Mouse (Mus musculus): ENCODE data around the gene Entpd2.

Entpd2 gene

GRCm38 (mm10) chr2:25394281-25395221, 1.1 kb upstream of the Entpd2 start:
- DNase-seq (ENCODE audit: low read depth), result no peak

- no peak for DNase-seq (ENCODE audit: low read depth)
These were observed 916 bp downstream of the Entpd2 start for GRCm38 (mm10) chr2:25396597-25396983.

GRCm38 (mm10) chr2:25397010-25397409, 1.3 kb downstream of the Entpd2 start:
- DNase-seq (ENCODE audit: low read depth), result no peak

DNA sequence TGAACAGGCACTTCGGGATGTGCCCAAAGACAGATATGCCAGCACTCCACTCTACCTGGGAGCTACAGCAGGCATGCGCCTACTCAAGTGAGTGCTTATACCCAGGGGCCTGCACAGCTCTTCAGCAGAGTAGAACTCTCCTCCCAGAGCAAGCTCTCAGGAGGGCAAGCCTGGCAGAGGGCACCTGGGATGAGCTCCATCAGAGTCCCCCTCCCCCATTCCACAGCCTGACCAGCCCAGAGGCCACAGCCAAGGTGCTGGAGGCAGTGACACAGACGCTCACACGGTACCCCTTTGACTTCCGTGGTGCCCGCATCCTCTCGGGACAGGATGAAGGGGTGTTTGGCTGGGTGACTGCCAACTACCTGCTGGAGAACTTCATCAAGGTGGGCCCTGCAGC, 2.4 kb downstream of the Entpd2 start:
- no peak for DNase-seq (ENCODE audit: low read depth)

GRCm38 (mm10) chr2:25399051-25399450, 3.4 kb downstream of the Entpd2 start, which contains the start of gene Npdc1:
TSS of gene Npdc1 (plus strand) at chr2:25399351.
- DNase-seq (ENCODE audit: low read depth), result no peak

- no peak for DNase-seq (ENCODE audit: low read depth)
These were observed 4.6 kb downstream of the Entpd2 start for GRCm38 (mm10) chr2:25400291-25400690.

DNA sequence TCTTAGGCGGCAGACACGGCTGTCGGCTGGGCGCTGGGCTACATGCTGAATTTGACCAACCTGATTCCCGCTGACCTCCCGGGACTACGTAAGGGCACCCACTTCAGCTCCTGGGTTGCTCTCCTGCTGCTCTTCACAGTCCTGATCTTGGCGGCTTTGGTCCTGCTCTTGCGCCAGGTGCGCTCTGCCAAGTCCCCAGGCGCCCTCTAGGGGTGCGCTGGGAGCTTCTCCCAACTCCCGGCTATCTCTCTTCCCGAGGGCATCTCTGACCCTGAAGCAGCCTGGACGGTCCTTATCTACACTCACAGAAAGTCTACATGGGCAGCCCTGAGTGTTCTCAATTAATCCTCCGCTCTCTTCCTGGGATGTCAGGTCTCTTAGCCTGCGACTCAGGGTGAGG, 5.1 kb downstream of the Entpd2 start:
- DNase-seq (ENCODE audit: low read depth), result peak; percentile 49

- peak; percentile 95 for DNase-seq (ENCODE audit: low read depth)
These were observed 6.8 kb downstream of the Entpd2 start for GRCm38 (mm10) chr2:25402377-25402971.

GRCm38 (mm10) chr2:25402972-25403601, 7.4 kb downstream of the Entpd2 start:
- DNase-seq (ENCODE audit: low read depth), result peak; percentile 53

GRCm38 (mm10) chr2:25403994-25404393, 8.3 kb downstream of the Entpd2 start:
- DNase-seq (ENCODE audit: low read depth), result no peak

- DNase-seq (ENCODE audit: low read depth), result no peak
These were observed 13.2 kb downstream of the Entpd2 start for GRCm38 (mm10) chr2:25408908-25409307.

- DNase-seq (ENCODE audit: low read depth), result peak; percentile 42
These were observed 17.8 kb downstream of the Entpd2 start for GRCm38 (mm10) chr2:25413436-25413835.

DNA sequence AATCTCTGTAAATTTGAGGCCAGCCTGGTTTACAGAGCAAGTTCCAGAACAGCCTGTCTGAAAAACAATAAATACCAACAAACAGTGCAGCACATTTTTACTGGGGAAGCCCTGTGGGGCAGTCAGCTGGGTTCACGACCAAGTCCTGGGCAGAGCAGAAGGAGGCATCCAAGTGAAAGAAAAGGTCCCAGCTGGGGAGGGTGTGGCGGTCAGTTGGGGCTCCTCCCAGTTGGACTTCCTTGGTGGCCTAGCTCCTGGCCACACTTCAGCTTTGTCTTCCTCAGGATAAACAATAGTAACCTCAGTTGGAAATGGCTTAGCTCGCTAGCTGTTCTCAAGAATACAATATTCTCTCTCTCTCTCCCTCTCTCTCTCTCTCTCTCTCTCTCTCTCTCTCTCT, 21.8 kb downstream of the Entpd2 start:
- DNase-seq (ENCODE audit: low read depth), result no peak

GRCm38 (mm10) chr2:25421896-25422295, 26.2 kb downstream of the Entpd2 start:
- DNase-seq (ENCODE audit: low read depth), result peak; percentile 88

DNA sequence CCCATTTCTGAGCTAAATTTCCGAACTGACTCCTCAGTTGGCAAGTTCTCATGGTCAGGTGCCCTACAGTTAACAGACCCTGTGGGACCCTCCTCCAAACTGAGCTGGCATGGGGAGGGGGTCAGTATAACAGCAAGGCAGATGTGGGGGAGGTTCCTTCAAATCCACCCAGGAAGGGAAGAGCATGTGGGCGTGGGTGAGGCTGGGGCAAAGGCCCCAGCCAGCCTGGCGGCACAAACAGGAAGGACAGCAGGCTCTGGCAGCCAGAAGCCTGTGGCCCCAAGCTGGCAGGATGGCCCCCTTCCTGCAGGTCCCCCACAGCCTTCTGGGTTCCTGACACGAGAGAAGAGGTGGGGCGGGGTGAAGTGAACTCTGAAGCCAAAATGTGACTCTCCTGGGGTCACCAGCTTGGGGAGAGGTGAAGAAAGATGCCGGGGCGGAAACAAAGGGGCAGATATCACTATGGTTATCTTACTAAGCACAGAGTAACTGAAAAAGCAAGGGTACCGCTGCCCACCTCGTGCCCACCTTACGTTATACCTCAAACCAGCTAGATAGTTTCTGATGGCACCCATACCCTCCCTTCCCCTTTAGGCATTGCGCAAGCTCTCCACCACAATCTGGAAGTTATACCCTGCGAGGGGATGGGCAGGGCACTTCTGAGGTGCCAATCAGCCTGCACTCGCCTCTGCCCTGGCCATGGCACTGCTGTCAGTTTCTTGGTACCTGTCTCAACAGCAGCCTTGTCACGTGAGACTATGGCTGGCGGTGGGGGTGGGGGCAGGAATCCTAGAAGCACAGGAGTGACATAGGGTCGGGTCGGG, 27.1 kb downstream of the Entpd2 start, which contains the start of gene Fut7:
TSS of gene Fut7 (plus strand) at position 681 of the 824 bp plus-strand sequence.
- peak; percentile 87 for DNase-seq (ENCODE audit: low read depth)

DNA sequence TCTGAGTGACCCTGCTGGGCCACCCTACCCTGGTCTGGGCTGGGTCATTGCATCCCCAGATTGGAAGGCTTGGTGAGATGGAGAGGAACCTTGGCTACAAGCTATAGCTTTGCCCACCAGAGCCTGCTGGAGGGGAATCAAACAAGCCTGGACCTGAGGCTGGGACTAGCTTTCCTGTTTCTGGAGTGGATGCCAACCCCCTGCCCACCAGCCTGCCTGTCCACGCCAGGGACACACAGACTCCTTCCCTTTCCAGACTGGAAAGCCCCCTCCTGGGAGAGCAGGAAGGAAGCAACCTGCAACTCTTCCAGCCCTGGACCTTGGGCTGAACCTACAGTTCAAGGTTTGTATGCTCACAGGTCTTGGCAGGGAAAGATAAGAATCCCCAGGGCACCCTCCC, 28.0 kb downstream of the Entpd2 start:
- no peak for DNase-seq (ENCODE audit: low read depth)

GRCm38 (mm10) chr2:25425481-25425880, 29.8 kb downstream of the Entpd2 start:
- peak; percentile 45 for DNase-seq (ENCODE audit: low read depth)

- peak; percentile 96 for DNase-seq (ENCODE audit: low read depth)
These were observed 31.1 kb downstream of the Entpd2 start for GRCm38 (mm10) chr2:25426721-25427191.

- DNase-seq (ENCODE audit: low read depth), result no peak
These were observed 31.6 kb downstream of the Entpd2 start for GRCm38 (mm10) chr2:25427256-25427655.

GRCm38 (mm10) chr2:25428442-25429236, 33.0 kb downstream of the Entpd2 start, which contains the start of gene Abca2:
TSS of gene Abca2 (plus strand) at chr2:25428703.
- DNase-seq (ENCODE audit: low read depth), result peak; percentile 95
